Mouse (Mus musculus) Patski (cell line): ENCODE results near the gene Kif6. TPM values are rescaled to one million over a fixed set of nuclear protein-coding genes. Genes with fewer than 3 reads are reported as not detected.

Experiments used
- ATAC-seq: fragments of 100-300 bp; one replicate; pipeline ENCODE4 v1.8.0; 2021
- CTCF ChIA-PET: fragments of 350-600 bp; sonication (Branson Sonifier 250); formaldehyde crosslinking; loops from one replicate; lab custom pipeline; 2022; ENCODE audit warnings: inconsistent platforms; lab: Charles Lee
- POLR2A ChIA-PET: fragments of 350-600 bp; sonication (Branson Sonifier 250); formaldehyde crosslinking; loops from one replicate; lab custom pipeline; 2022; ENCODE audit warnings: antibody characterized with exemption, inconsistent platforms; lab: Charles Lee
- DNase-seq: peaks from one replicate; pipeline ENCODE4 v3.0.0-alpha.2; 2011; ENCODE audit warnings: low read depth, low spot score
- H3K27me3 ChIP-seq: fragments of 371-371 bp; one replicate; pipeline ENCODE4 v1.5.1; 2021
- CTCF ChIP-seq: fragments of 100-300 bp; IDR thresholded peaks from one replicate; pipeline ENCODE4 v1.5.1; 2021
- in situ Hi-C: fragments of 300-500 bp; cut with MboI; formaldehyde crosslinking; loops from 3 replicates; pipeline ENCODE4 v1.11.1; 2018; ENCODE audit warnings: low pct_unique_long_range_greater_than_20kb, mixed read lengths
- polyA plus RNA-seq: library from polyadenylated mRNA; unstranded; gene quantifications from one replicate; pipeline ENCODE4 v1.2.3, GENCODE M21; 2021

Gene Kif6
- polyA plus RNA-seq, 1 experiment from 2014 or later = 3.2 TPM

DNA sequence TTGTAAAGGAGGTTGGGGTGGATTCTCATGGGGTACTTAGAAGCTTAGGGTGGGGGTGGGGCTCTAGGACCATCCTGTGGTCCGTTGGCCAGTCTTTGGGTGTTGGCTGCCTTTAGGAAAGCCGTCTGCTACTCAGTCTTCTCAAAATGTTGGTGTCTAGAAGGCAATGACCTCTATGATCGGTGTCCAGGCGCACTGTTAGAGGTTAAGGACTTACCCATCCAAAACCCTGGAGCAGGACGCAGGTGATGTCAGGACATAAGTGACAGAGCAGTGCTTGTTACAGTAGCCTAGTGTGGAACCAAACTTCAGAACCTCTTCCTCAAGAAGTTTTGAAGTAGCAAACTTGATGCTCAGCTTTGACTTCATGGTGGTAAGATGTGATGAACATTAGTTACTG is 170.9 kb downstream of the Kif6 start:
- DNase-seq (no peak), ATAC-seq (no peak)
- CTCF ChIA-PET = interaction anchor here (1.4 kb wide), 1 partner anchor 55 kb away, joined by 3 read pairs; no protein-coding TSS in a partner anchor
- H3K27me3 ChIP-seq = no peaks in the 10 kb centered on the region
- in situ Hi-C loops = no loop called here
- POLR2A ChIA-PET = interaction anchor here (0.6 kb wide), 1 partner anchor 38 kb away, joined by 5 read pairs; no protein-coding TSS in a partner anchor
- TF ChIP-seq CTCF = no peak

DNA sequence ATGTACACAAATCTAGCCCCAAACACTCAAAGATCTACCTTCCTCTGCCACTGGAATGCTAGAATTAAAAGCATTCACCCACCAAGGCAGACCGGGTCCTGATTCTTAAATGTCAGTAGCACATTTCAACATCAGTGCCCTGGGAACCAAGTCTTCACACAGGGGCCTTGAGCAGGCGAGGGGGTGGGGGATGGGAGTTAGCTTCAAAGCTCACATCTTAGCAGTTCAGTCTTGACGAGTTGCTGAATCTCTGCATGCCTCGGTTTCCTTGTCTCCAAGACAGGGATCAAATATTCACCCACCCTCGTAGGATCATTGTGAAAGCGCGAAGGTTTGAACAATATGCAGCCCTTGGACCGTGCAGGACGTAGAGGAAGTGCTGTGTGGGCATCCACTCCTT is 172.4 kb downstream of the Kif6 start:
- CTCF ChIA-PET = no interaction called here

DNA sequence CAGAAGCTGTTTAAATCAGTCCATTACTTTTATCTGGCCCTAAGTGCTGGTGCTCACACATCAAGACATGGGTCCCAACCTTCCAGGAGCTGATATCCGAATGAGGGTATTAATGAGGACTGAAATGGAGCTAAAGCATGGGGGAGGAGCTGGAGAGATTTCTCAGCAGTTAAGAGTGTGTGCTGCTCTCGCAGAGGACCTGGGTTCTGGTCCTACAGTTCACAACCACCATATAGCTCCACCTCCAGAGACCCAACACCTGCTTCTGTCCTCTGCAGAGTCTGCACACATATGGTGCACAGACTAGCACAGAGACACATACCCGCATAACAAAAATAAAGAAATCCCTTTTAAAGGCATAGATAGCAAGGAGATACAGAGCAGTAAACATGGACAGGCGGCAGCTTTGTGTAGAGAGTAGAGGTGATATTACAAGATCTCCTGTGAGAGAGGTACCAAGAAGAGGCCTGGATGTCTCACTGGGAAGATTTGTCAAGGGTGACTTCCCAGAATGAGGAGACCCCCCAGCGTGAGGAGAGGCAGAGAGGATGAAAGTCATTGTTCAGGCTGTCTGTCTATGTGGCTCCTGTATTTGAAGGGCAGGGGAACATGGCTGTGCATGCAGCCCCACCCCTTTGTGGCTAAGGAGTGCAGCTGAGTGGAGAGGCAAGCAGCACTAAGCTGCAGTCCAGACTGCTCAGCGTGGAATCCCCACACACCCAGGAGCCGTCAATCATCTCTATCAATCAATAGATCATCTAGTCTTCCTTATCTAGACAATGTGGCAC is 173.4 kb downstream of the Kif6 start:
- TF ChIP-seq CTCF = no peak
- CTCF ChIA-PET = interaction anchor here (0.6 kb wide), 1 partner anchor 8 kb away, joined by 3 read pairs; no protein-coding TSS in a partner anchor
- DNase-seq (no peak), ATAC-seq (no peak)
- POLR2A ChIA-PET = no interaction called here
- no peaks in the 10 kb centered on the region for H3K27me3 ChIP-seq
- in situ Hi-C loops = no loop called here

More for the DNA sequence above, 172.4 kb downstream of the Kif6 start:
- POLR2A ChIA-PET = no interaction called here
- in situ Hi-C loops = no loop called here
- TF ChIP-seq CTCF = no peak
- H3K27me3 ChIP-seq = no peaks in the 10 kb centered on the region
- DNase-seq (no peak), ATAC-seq (no peak)

DNA sequence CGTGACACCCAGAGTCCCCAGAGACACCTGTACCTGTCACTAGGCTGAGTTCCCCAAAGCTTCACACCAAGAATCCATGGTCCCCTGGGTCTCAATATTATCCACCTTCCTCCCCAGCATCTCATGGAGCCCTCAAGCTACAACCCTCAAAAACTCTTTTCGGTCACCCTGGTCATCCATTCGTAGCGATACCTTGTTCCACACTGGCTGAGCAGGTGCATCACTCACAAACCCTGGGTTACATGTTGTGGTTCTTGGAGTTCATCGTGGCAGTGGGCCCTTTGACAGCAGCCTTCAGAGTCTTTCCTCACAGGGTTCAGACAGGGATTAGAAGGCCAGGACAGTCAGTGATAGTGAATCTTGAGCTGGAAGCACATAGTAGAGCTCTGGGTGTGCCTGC is 176.6 kb downstream of the Kif6 start:
- POLR2A ChIA-PET = no interaction called here

DNA sequence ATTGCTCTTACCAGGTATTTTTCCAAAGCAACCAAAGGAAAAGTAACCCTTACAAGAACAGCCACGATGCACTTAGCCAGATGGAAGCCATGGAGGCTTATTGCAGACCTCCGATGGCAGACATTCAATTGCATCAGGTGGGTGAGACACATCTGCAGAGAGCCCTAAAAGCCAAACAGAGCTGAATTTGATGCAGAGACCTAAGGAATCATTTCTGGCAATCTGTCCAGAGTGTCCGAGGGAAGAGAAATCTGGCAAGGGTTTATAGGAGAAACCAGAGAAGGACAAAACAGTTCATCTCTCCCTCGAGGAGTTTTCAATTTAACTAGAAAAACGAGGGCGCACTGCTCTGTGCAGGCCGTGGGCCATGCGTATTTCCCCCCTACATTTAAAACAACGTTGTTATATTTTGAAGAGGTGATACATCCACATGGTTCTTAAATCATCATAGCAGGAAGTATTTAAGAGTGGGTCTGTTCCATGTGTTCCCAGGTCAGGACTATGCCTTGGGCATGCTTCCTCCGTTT is 177.3 kb downstream of the Kif6 start:
- no peak for ATAC-seq
- ChIA-PET CTCF (no interaction called here), POLR2A (no interaction called here)
- in situ Hi-C loops = no loop called here
- no peaks in the 10 kb centered on the region for H3K27me3 ChIP-seq
- DNase-seq = no peak
- no peak for TF ChIP-seq CTCF

More for the DNA sequence above, 176.6 kb downstream of the Kif6 start:
- H3K27me3 ChIP-seq = no peaks in the 10 kb centered on the region
- ATAC-seq (no peak), DNase-seq (no peak)
- in situ Hi-C loops = no loop called here
- no peak for TF ChIP-seq CTCF
- CTCF ChIA-PET = no interaction called here

DNA sequence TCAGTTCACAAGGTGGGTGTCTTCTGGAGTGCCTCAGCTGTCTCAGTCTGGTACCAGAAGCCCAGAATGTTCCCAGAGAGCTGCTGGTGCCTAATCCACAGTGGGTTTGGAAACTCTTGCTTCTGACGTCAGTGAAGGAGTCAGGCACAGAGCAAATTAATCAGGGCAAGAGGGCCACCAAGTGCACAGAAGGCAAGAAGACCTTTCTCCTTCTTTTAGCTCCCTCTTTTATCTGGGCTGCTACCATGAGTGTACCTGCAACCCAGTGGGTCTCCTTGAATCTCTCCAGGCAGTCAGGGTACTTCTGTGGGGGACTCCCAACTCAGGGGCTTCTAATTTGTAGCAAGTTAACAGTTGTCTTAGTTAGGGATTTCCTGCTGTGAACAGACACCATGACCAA is 178.0 kb downstream of the Kif6 start:
- POLR2A ChIA-PET = no interaction called here
- DNase-seq = no peak
- in situ Hi-C loops = no loop called here

DNA sequence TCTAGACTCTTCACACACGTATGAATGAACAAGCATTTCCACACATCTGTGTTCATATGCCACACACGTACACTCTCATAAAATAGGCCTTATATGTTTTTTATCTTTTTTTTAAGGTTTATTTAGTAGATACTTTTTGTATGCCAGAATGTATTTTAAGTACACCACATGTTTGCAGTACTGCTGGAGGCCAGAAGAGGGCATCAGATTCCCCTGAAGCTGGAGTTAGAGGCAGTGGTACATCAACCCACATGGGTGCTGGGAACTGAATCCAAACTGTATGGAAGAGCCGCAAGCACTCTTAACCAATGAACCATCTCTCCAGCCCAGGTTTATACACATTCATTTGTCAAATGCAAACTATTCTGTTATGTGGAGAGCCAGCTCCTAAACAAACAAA is 179.0 kb downstream of the Kif6 start:
- TF ChIP-seq CTCF = peak; percentile 36

More for the DNA sequence above, 178.0 kb downstream of the Kif6 start:
- CTCF ChIA-PET = no interaction called here
- no peaks in the 10 kb centered on the region for H3K27me3 ChIP-seq
- ATAC-seq = no peak
- TF ChIP-seq CTCF = no peak

DNA sequence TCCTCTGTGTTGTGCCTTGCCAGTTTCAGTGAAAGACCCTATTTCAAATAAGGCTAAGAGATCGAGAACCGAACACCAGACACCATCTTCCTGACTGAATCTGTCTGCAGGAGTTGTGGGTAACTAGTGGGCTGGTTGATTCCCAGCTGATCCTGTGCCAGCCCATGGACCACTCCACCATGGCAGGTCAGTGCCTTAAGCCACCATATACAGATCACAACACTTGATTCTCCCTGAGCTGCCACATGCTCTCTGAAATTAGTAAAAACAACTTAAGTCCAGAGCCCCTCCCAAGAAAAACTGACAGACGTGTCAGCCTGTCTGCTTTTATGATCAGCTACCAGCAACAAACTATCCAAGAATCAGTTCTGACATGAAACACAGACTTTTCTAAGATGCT is 180.3 kb downstream of the Kif6 start:
- TF ChIP-seq CTCF = no peak
- in situ Hi-C loops = no loop called here
- DNase-seq = no peak
- ChIA-PET CTCF (interaction anchor here (0.9 kb wide), 1 partner anchor 12 kb away, joined by 3 read pairs; no protein-coding TSS in a partner anchor), POLR2A (no interaction called here)
- no peaks in the 10 kb centered on the region for H3K27me3 ChIP-seq
- ATAC-seq = no peak

More for the DNA sequence above, 179.0 kb downstream of the Kif6 start:
- CTCF ChIA-PET = interaction anchor here (0.7 kb wide), 1 partner anchor 18 kb away, joined by 3 read pairs; no protein-coding TSS in a partner anchor
- in situ Hi-C loops = no loop called here
- ATAC-seq (no peak), DNase-seq (no peak)
- no peaks in the 10 kb centered on the region for H3K27me3 ChIP-seq
- POLR2A ChIA-PET = no interaction called here

DNA sequence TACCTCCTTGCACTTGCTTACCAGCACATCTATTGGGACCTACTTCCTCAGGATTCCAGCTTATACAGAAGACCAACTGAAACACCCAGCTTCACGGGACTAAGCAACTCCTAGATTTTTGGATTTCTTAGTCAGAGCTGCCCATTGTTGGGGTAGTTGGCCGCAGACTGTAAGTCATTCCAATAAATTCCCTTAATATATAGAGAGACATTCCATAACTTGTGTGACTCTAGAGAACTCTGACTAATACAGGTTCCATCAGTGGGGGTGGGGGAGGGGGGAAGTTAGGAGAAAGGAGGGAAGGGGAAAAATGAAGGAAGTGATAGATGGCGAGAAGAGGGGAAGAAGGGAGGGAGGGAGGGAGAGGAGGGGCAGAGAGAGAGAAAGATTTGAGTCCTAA is 181.2 kb downstream of the Kif6 start:
- in situ Hi-C loops = no loop called here
- POLR2A ChIA-PET = no interaction called here
- no peak for ATAC-seq
- CTCF ChIA-PET = interaction anchor here (0.9 to 1.4 kb wide), 2 partner anchors 8 to 11 kb away, joined by 3 read pairs; no protein-coding TSS in a partner anchor
- no peak for DNase-seq
- TF ChIP-seq CTCF = no peak
- no peaks in the 10 kb centered on the region for H3K27me3 ChIP-seq

DNA sequence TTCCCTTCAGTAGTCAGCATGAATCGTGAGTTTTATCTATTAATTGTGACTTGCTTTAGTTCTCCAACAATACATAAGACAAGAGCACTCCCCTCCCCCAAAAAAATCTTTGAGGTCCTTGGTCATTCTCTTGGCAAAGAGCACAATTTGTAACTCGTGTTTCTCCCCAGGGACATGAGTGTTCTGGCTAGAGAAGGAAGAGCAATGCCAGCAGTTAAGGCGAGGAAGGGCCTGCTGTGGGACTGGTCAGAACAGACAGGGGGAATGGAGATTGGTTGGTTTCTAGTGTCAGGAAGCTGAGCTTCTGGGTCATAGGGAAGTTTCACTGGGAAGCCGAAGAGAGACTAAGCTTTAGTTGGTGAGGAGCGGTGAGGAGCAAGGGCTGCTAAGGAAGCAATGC is 184.2 kb downstream of the Kif6 start:
- ATAC-seq = no peak
- DNase-seq = no peak
- TF ChIP-seq CTCF = no peak
- ChIA-PET POLR2A (no interaction called here), CTCF (no interaction called here)
- in situ Hi-C loops = no loop called here
- H3K27me3 ChIP-seq = no peaks in the 10 kb centered on the region

DNA sequence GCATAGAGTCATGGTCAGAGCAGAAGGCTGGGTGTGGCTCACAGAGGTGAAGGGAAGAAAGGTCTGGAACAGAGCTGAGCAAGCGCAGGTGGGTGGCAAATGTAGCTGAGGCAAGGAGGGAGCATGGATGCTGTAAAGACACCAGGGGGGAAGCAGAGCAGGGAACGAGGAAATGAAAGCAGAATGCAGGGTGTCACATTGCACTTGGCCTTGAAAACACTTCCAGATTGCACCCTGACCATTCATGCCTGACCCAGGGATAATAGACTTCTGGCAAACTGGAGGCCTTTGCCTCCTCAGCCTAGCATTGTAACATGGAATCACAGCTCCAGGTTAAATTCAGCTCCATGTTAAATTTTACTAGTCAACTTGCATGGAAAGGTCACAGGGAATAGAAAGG is 185.2 kb downstream of the Kif6 start:
- ATAC-seq (no peak), DNase-seq (no peak)
- no peak for TF ChIP-seq CTCF
- ChIA-PET CTCF (no interaction called here), POLR2A (no interaction called here)
- in situ Hi-C loops = no loop called here
- no peaks in the 10 kb centered on the region for H3K27me3 ChIP-seq
